Mouse (Mus musculus) frontal cortex, postnatal 14 days (tissue): Measurements from ENCODE around the gene Fcmr.

Experiments
- DNase-seq, 2 experiments: peaks; one replicate each; pipeline ENCODE4 v3.0.0; 2022; ENCODE audit warnings: low spot score in 2 of 2

Fcmr gene

GRCm38 (mm10) chr1:130865541-130866221 is at the start of gene Fcmr:
Gene Fcmr, plus strand, starts transcription at chr1:130865669.
- DNase-seq, result no peak

DNA sequence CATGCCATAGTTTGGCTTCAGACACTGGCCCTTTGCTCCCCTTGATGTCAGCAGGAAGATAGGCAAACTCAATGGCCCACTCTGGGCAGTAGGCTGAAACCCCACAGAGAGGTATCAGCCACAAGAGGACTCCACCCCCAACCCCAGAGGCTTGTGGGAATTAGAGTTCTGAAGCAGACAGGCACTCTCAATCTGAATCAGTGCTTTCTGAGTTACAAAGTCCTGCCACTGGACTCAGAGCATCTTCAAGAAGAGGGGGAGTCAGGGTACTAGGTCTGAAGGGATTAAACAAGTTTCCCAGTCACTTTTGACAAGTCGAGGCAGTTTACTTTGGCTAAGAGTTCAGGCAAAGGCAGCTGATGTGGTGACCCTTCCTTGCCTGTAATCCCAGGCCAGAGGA is 45.7 kb upstream of the Fcmr start:
- no peak for DNase-seq

DNA sequence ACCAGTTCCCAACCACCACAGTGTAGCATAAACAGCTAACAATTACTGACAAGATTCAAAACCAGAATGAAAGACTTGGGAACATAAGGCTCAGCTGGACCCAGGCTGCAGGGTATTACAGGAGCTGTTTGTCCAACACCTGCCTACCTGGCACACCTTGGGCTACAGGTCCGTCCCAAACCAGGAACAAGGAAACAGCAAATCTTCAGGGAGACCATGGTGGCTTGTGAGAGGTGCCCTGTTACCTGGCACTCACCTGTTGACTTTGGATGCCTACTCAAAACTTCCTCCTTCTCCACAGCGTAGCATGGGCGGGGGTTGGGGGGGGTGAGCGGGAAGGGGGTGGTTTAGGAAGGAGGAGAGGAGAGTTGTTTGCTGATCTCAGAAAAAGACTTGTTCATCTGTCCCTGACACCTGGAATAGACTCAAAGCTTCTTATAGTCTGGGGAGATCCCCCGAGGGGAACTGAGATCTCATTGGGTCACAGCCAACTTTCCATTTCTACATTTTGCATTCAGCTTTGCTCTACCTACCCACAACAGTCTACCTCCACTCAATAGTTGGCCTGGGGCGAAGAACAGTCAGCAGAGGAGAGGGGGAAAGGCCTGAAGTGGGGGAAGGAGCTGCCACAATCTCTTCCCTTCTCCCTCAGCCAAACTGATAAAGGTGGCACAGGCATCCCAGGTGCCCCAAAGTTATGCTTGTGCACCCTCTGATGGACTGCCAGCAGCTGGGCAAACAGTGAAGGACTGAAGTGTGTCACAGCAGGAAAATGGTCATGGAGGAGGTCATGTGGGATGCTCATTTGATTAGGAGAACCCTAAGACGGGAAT is 44.9 kb upstream of the Fcmr start:
- DNase-seq, result no peak

DNA sequence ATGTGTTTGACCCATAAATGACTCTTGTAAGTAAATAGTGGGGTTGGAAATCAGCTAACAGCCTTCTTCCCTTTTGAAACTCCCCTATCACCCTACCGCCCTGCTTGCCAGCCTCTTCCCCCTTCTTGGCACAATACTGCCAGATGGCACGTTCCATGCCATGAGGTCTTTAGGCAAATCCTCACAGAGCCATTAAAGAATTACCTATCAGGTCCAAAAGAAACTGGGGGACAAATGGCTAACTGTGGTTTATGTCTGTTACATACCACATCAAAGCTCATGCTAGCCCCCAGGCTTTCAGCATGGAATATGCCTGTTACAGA is 44.4 kb upstream of the Fcmr start:
- DNase-seq, result no peak

GRCm38 (mm10) chr1:130821911-130822625 is 43.4 kb upstream of the Fcmr start:
- DNase-seq, result no peak

DNA sequence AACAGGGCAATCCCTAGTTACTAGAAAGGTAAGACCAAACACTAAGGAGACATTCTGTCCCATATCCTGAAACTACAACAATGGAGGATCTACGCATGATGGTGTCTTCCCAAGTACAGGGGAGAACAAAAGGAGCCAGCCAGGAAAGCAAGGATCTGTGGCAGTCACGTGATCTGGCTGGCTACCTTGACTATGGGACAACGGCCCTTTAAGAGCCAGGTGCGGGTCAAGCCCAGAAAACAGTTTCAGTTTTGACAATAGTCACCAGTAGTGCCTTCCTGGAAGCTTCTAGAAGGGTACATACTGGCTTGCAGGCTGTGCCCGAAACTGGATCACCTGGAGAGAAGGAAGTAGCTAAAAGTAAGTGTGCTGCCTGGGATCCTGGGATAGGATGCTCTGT is 39.0 kb upstream of the Fcmr start, which contains the start of gene Pigr:
Gene Pigr (plus strand): TSS at position 237 of the 400 bp plus-strand sequence.
- DNase-seq, result no peak

DNA sequence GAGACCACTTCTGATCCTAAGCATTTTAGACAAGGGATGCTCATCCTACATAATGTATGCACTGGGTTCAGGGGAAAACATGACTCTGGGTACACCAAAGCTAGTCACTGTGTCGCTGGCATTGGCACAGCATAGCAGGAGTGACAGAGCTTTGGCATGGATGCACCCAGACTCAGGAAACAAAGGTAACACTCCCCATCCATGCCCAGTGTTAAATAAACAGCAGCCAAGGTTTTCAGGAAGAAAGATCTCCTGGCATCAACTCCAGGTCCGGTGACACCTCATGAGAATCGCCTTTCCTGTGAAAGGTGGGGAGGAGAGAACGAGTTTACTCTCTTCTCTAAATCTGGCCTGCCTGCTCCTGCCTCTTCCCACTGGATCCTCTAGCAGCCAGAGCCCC is 36.8 kb upstream of the Fcmr start:
- DNase-seq, result no peak

DNA sequence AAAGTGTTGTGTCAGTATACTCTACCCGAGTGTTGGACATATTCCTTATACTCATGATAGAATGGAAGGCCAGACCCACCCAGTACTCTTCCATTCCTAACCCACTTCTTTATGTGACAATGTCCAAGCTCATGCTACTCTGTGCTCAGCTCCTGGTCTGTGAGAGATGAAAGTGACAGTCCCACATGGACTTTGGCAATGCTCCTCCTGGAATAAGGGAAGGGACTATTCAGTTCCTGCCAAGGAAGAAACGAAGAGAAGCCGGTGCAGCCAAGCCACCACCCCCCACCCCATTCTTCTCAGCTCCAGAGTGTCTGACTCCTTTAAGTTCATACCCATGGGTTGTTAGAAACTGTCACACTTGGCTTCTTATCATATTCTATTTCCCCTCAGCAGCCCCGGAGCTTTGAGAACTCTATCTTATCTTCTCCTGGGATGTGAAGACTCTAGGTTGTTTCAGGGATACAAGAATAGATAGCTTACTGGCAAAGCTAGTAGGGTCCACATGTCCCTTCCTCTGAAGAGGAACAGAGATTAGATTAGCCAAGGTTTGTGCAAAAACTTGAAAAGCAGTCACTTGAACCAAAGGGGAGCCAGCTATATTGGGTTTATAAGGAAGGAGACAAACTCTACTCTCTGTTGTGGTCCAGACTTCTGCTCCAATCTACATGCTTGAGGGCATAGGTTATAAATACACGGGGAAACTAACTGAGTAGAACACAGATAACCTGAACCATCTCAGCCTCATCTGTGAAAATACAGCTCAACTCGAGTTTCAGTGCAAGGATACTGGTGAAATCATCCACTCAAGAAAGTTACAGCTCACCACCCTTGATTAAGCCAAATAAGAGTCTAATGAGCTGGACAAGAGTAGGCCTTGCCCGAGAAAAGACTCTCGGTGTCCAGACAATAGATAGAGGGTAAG is 35.3 kb upstream of the Fcmr start:
- no peak for DNase-seq

- DNase-seq, result no peak
Observed at GRCm38 (mm10) chr1:130832230-130833149, 33.0 kb upstream of the Fcmr start.

DNA sequence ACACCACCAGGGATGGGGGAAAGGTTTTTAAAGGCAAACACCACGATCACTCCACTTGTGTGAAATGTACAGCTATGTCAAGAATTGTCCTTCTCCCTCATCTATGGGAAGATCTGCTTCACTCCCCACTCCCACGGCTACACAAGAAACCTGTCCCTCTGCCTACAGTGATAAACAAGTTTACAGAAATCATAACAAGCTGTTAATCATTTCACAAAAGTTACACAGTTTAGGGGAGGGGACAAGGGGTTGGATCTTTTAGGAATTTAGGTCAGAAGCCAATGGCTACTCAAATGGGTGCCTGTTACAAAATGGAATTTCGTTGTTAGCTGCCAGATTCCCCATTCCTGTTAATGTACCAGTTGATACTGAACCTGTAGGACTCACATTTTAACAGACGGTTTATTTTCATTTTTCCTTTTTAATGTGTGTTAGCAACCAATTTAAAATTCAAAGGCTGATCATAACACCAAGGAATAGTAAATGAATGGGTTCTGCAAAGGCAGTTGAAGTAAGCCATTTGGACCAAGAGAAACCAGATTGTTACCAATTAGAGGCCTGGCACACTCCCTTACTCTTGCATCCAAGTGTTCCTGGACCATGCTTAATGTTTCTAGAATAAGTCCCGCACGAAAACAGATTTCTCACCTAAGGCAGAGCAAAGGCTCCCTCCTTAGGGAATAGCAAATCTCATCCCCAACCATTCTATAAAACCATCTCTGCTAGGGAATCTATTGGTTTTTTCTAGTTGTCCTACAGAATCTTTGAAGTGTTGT is 30.1 kb upstream of the Fcmr start:
- no peak for DNase-seq

GRCm38 (mm10) chr1:130838288-130838687 is 27.2 kb upstream of the Fcmr start:
- DNase-seq, result no peak

DNA sequence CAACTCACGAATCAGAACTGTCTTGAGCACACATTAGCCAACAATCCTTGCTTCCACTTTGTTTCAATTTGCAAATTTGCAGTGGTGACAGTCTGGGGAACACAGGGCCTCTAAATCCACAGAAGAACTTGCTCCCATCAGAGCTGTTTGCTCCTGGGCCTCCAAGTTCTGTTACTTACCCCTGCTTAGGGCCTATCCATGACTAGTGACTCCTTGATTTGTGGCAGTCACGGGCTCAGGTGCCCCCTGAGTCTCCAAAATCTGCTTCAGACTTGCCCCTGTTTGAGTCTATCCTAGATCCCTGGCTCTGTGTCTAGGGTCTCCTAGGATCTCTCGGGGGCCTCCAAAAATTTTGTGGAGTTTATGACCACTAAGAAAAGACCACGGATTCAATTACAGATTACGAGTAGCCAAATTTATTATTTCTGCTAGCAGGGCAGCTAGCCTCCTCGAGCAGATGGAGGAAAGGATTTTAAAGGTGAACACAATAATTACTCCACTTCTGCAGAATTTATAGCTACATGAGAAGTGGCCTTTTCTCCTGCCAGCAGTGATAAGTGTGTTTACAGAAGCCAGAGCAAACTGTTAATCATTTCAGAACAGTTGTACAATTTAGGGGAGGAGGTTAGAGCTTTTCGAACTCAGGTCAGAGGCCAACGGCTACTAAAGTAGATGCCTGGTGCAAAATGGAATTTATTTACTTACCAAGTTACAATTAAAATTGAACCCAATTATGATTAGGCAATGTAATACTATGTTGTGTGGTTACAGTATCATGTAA is 24.7 kb upstream of the Fcmr start:
- no peak for DNase-seq

- no peak for DNase-seq
Observed at GRCm38 (mm10) chr1:130841621-130842020, 23.8 kb upstream of the Fcmr start.

GRCm38 (mm10) chr1:130844516-130844915 is 21.0 kb upstream of the Fcmr start:
- DNase-seq, result no peak

DNA sequence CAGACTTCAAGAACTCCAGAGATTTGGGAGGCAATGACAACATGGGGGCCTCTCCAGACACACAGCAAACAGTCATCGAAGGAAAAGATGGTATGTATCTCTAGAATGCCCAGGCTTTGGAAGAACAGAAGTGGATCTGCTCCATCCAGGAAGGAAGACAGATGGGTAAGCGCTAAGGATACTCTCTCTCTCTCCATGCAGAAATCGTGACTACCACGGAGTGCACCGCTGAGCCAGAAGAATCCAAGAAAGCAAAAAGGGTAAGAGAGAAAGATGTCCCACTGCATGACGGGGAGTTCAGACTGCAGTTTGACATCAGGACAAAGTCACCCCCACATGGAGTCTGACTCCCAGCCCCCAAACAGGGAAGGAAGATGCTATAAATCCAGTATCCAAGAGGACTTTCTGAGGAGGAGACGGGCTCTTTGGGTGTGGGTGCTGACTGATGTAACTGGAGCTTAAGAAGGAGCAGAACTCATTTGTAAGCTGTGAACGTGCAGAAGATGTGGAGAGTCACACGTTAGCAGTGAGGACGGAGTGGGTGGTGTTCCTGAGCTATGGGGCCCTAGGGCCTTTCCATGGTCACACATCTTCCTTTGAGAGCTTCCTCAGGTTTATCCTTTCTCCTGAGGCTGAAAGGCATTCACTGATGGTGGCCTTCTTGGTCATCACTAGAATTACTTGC is 15.8 kb upstream of the Fcmr start:
- DNase-seq, result no peak

DNA sequence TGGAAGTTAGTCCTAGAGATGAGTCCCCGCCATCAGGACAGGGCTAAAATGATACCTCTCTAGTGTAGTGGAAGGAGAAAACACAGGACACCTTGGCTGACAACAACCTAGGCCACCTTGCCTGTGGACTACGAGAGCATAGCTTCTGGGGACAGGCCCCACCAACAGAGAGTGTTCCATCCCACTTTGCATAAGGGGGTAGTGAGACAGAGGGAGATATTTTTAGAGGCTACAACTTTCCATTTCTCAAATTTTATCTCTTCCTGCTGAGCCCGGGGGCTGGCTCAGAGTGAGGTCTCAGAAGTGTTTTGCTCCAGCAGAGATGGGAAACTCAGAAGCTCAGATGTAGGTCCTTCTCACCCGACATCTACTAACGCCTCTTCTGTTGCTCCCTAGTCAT is 15.1 kb upstream of the Fcmr start:
- no peak for DNase-seq

- no peak for DNase-seq
Observed at GRCm38 (mm10) chr1:130854819-130855218, 10.7 kb upstream of the Fcmr start.

GRCm38 (mm10) chr1:130855723-130856122 is 9.7 kb upstream of the Fcmr start:
- no peak for DNase-seq
